8 mouse cellular contexts compared by ENCODE assay signal in the genomic region with DNA sequence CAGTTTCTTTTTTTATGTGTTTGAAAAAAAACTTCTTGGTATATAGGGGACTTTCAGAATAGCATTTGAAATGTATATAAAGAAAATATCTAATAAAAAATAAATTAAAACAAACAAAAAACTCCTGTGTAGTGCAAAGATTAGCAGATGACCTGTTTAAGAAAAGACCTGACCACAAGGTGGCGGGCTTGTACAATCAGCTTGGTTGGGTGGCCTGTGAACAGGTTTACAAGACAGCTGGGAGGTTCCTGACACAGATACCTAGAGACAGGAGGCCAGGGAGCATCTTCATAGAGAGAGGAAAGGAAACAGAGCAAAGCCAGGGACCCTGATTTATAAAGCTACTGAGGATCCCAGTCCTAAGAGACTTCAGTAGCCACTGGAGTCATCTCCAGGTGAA.
DNase-seq lines count a peak whose midpoint lies in the region; ATAC-seq lines count a peak whose summit lies in the region.

No protein-coding gene starts in this region.

- H3K27me3 ChIP-seq in limb, embryonic 11.5 days (ENCODE audit: control insufficient read depth, insufficient read depth, low read length) = no peaks in the 10 kb centered on the region

- 0% methylated on average over 1 of the region's 1 CpGs for WGBS in limb, embryonic 11.5 days

- no peak overlapping the region for H3K9ac ChIP-seq in limb, embryonic 11.5 days (ENCODE audit: low read length)

- ATAC-seq in limb, embryonic 11.5 days (ENCODE audit: insufficient number of reproducible peaks, low FRiP score, low TSS enrichment, low read depth) = 0 out of 2 replicates have a peak, but pooled peaks have one; percentile 3

- H3K4me2 ChIP-seq in limb, embryonic 11.5 days (ENCODE audit: low read depth, severe bottlenecking) = no peak overlapping the region

- peak; percentile 3 for DNase-seq in gastrocnemius, postnatal 14 days
- no peak for DNase-seq in gastrocnemius, postnatal 4 days (ENCODE audit: low spot score in 2 of 2)
- DNase-seq in ovary, postnatal 36 days (ENCODE audit: low spot score) = peak; percentile 14
- DNase-seq in ovary, adult 18-20 months (ENCODE audit: low spot score) = no peak
- DNase-seq in embryo, embryonic 10 days (ENCODE audit: low spot score) = peak; percentile 73
- peak; percentile 55 for DNase-seq in limb, embryonic 11.5 days (ENCODE audit: low spot score)
- DNase-seq in spleen, postnatal 14 days (ENCODE audit: low spot score in 2 of 2) = no peak
- DNase-seq in thymus, postnatal 25 days = no peak

- intact Hi-C loops in gastrocnemius, postnatal 14 days (cut with DNase I; ENCODE audit: low total_unique reads) = no loop called here

- H3K4me3 ChIP-seq in limb, embryonic 11.5 days (ENCODE audit: low read depth, low read length) = no peak overlapping the region

- no peaks in the 10 kb centered on the region for H3K36me3 ChIP-seq in limb, embryonic 11.5 days (ENCODE audit: control insufficient read depth, insufficient read depth, low read length)

- H3K27ac ChIP-seq in limb, embryonic 11.5 days (replicated peaks; ENCODE audit: low read depth, low read length) = no peak overlapping the region

- no peaks in the 10 kb centered on the region for H3K9me3 ChIP-seq in limb, embryonic 11.5 days (ENCODE audit: control insufficient read depth, low read length)

- no peaks in the 10 kb centered on the region for H3K4me1 ChIP-seq in limb, embryonic 11.5 days (ENCODE audit: control insufficient read depth, insufficient read depth, low read length)

Comparison
In these comparisons a context has a peak if more than half of its experiments do, and no peak if none do; other contexts are left out.
1. DNase-seq: peak in gastrocnemius, postnatal 14 days (single experiment), ovary, postnatal 36 days (single experiment), embryo, embryonic 10 days (single experiment) and limb, embryonic 11.5 days (single experiment); none in gastrocnemius, postnatal 4 days (0 of 2), ovary, adult 18-20 months (single experiment), spleen, postnatal 14 days (0 of 2) and thymus, postnatal 25 days (single experiment).